Mouse (Mus musculus) cerebellum, adult 9-11 months (tissue): Measurements from ENCODE around the gene Usp22.
"Not testable (repeated sequence)": the region's sequence is repeated elsewhere in the genome, so short reads cannot be mapped to it uniquely, and the experiment has no call there.

Experiments
- DNase-seq: peaks from one replicate; pipeline ENCODE4 v3.0.0; 2022

The Usp22 gene

DNA sequence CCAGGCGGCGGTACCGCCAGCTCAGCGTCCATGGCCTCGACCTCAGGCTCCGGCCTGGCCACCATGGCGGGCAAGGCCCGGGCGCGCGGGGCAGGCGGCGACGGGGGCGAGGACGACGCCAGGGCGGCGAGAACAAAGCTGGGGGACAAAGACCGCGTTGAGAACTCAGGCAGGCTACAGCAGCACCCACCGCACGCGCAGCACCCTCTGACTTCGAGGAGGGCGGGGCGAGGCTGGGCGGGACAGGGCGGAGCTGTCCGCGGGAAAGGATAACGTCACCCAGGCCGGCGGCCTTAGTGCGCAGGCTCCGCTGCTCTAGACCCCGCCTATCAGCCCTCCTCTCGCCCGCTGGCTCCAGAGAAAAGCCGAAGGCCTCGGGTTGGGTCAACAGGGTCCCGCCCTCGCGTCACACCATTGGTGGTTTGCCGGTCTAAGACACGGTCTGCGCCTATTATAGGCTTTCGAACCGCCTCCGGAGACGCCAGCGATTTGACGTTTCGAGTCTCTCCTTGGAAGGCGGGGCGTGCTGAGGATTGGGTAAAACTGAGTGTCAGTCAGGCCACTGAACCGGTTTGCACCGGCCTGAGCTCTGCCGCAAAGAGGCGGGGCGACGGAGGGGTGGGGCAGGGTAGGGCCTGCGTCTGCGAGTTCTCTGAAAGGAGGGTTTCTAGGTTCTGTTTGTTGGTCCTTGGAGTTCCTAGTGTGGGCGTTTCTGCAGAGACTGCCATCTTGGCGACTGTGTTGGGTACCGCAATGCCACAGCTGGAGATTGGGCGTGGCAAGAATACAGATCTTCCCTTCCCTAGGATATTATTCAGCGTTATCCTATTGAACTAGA, at the start of gene Usp22:
Usp22 (minus strand) TSS at position 235 of the 838 bp plus-strand sequence.
- DNase-seq, result peak; percentile 100

- no peak for DNase-seq
Observed at GRCm38 (mm10) chr11:61224234-61224744, 49.4 kb upstream of the Usp22 start.

DNA sequence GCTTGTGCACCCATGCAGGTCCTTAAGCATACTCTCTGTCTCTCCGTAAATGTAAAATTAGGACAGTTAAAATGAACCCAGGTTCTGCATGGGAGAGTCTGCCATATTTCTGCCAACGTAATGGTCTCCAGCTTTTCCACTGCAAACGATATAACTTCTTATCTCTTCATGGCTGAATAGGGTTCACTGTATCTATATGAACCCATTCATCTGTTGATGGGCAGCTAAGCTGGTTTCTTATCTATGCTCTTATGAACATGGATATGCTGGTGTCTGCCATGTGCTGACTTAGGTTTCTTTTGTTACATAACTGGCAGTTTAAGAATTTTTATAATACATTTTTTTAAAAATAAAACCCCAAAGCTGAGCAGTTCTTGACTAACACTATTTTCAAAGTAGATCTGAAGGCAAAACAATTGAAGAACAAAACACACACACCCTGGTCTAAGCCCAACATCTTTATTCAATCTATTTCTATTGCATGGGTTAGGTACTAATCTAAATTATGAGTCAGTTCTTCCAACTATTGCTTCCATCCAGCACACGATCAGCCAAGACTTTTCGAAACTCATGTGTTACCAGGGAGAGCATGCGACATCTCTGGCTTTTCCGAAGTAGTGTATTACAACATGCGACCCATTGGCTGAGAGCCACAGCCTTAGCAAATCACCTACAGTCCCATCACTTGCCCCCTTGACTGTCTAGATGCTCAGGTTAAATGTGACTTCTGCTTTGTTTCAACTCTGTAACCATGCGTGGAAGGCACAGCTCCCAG, 48.3 kb upstream of the Usp22 start:
- no peak for DNase-seq

- DNase-seq, result no peak
Observed at GRCm38 (mm10) chr11:61222007-61222406, 47.2 kb upstream of the Usp22 start.

- peak; percentile 75 for DNase-seq
Observed at GRCm38 (mm10) chr11:61220156-61220881, 45.5 kb upstream of the Usp22 start.

DNA sequence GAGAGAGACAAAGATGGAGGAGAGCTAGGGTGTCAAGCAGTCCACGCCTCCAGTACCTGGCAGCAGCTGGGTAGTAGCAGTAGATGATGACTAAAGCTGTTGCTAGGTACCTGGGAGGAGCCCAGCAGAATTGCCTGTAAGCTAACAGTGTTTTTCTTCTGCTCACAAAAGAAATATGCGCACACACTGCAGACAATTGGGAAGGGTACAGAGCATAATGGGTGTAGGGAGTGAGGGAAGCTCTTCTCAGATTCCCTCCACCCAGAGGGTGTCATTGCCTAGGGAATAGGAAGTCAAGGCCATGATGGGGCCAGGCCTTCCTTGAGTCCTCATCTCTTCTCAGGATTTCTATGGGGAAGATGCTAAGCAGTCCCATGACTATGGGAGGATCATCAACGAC, 41.1 kb upstream of the Usp22 start:
- DNase-seq, result no peak

- no peak for DNase-seq
Observed at GRCm38 (mm10) chr11:61212102-61212501, 37.2 kb upstream of the Usp22 start.

DNA sequence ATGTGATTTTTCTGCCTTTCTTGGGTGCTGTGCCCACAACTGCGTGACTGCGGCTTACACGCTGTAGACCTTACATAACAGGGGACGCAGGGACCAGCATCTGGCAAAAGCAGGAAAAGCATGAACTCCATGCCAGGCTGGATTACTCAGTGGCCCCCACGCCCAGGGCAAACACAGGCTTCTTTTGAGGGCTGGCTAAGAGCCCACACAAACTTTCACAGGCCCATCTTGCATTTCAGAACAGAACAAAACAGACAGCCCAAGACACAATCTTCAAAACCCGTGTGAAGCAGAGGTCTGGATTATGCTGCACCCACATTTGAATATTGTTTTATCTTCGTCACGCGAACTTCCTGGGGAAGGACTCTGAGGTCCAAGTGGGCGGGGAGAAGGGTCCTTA, 33.5 kb upstream of the Usp22 start:
- DNase-seq, result no peak

DNA sequence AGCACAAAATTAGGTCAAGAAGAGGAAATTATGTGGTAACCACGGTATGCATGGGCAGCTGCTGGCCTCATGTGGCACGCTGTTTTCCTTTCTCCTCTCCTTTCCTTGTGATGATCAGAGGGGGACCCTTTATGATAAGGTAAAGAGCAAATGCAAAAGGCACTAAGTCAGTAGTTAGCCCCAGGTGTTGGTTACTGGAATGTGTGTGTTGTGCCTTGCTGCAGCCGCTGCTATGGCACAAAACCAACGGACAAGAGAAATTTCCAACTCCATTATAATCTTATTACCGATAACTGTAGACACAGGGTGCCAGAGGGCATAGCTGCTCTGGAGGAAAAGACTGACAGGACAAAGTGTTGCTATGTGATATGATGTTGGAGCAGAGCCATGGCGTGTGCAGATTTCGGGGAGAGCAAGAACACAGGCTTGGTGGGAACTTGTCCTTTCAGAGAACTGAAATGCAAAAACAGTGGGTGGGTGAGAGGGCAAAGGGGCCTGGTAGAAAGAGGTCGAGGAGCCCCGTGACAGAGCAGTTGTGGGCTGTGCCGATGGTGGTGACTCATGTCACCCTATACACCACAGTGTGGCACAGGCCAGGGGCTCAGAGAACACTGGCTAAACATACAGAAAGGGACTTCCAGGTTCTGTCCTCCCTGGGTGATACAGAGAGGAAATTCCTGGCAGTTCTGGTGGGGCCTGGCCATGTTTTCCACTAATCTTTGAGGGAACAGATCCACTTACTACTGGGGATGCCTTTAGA, 32.8 kb upstream of the Usp22 start, which contains the start of gene Aldh3a1:
Aldh3a1 (plus strand) TSS at position 51 of the 760 bp plus-strand sequence.
- no peak for DNase-seq

GRCm38 (mm10) chr11:61206136-61206535, 31.3 kb upstream of the Usp22 start:
- no peak for DNase-seq

GRCm38 (mm10) chr11:61205167-61205950, 30.5 kb upstream of the Usp22 start:
- DNase-seq, result no peak

- DNase-seq, result no peak
Observed at GRCm38 (mm10) chr11:61202810-61203209, 28.0 kb upstream of the Usp22 start.

- DNase-seq, result no peak
Observed at GRCm38 (mm10) chr11:61202186-61202585, 27.3 kb upstream of the Usp22 start.

GRCm38 (mm10) chr11:61199620-61200362, 24.9 kb upstream of the Usp22 start:
- no peak for DNase-seq

DNA sequence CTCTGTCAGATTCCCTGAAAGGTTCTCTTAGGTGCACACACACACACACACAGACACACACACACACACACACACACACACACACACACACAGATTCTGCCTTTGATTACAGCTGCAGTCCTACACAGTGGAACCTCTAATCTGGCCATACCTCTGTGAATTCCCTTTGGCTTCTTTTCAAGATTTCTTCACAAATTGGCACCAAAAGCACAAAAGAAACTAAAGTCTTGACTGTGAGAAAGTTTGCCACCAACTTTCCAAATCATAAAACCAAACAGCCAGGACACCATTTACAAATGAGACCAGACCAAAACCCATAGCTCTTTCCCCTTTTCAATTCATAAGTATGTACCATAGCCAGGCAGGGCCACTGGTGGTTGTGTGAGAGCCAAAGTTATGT, 23.1 kb upstream of the Usp22 start:
- no peak for DNase-seq

DNA sequence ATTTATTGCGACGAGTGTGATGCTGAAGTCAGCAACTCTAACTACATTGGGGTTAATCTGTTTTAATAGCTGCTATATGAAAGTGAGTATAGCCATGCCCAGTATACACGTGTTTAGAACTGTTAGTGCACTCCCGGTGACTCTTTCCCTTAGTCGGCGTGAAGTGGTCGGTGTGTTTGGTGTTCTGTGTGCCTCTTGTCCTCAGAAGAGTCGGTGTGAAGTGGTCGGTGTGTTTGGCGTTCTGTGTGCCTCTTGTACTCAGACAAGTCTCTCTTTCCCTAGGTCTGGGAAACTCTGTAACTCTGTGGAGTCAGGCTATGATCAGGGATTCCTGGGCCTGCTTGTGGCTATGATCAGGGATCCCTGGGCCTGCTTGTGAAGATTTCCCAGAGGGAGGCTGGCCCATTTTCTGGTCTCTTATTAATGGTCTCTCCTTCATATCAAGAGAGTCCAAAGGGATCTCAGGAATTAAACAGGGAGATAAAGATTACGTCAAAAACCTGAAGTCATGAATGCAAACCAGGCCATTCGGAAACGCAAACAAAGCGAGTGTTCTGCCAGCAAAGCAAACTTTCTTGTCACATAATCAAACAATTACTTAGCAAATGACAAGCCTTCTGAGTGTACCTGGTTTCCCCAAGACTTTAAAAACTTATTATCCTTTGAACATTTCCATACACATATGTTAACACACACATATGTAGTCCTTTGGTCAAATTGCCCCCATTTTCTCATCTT, 21.9 kb upstream of the Usp22 start:
- no peak for DNase-seq

DNA sequence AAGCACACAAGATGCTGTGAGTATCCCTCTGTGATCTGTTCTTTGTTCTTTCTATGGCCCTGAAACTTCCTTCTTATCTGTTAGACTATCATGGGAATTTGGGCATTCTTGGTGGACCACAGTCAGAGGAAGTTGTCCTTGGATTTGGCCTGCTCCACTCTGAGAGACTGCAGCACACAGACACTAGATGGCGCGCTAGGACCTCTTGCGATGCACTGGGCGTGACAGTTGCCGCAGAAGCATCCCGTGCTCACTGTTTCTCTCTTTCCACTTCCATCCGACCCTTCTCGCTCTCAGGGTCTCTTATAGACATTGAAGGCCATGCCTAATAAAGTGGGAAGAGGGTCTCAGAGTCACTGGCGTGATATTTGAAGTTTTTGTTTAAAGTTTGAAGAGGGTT, 18.5 kb upstream of the Usp22 start:
- DNase-seq, result peak; percentile 81

- DNase-seq, result no peak
Observed at GRCm38 (mm10) chr11:61192779-61193178, 17.9 kb upstream of the Usp22 start.

- DNase-seq, result not testable (repeated sequence)
Observed at GRCm38 (mm10) chr11:61192123-61192522, 17.3 kb upstream of the Usp22 start.

DNA sequence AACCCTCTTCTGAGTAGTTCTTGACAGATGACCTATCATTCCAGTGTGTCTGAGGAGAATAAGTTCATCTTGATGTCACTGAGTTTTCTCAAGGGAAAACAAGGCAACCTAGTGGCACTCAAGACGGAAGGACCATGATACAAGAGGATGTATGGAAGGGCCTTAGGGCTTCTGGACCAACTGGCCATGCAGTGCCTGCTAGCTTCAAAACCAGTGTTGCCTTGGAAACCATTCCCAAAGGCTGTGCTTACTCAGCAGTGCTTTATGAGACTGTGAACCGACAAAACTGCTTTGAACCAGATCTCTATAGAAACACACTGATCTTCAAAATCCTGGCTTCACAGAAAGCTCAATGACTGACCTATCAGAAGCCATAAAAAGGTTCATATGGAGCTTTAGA, 15.9 kb upstream of the Usp22 start:
- DNase-seq, result no peak
